Mouse (Mus musculus) cerebellum, postnatal 25 days (tissue): ENCODE measurements around the gene Il10rb.

ENCODE experiments used
- DNase-seq, 2 experiments: peaks; one replicate each; pipeline ENCODE4 v3.0.0; 2021; ENCODE audit warnings: mixed read lengths in 2 of 2

Il10rb gene

GRCm38 (mm10) chr16:91384221-91384620 lies 21.7 kb upstream of the Il10rb start:
- no peak for DNase-seq

- no peak for DNase-seq
Observed at GRCm38 (mm10) chr16:91385621-91386020, 20.3 kb upstream of the Il10rb start.

- DNase-seq, result no peak
Observed at GRCm38 (mm10) chr16:91386419-91387120, 19.4 kb upstream of the Il10rb start.

GRCm38 (mm10) chr16:91387121-91387486 lies 18.9 kb upstream of the Il10rb start:
- DNase-seq, result no peak

DNA sequence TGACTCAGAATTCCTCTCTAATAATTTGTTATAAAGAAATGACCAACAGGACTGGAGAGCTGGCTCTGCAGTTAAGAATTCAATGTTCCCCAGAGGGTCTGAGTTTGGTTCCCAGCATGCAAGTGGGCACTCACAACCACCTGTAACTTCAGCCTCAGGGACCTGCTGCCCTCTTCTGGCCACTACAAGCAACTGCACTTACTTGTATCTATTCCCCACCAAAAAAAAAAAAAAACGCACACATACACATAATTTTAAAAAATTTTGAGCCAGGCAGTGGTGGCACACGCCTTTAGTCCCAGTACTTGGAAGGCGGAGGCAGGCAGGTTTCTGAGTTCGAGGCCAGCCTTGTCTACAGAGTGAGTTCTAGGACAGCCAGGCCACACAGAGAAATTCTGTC lies 15.9 kb upstream of the Il10rb start:
- no peak for DNase-seq

DNA sequence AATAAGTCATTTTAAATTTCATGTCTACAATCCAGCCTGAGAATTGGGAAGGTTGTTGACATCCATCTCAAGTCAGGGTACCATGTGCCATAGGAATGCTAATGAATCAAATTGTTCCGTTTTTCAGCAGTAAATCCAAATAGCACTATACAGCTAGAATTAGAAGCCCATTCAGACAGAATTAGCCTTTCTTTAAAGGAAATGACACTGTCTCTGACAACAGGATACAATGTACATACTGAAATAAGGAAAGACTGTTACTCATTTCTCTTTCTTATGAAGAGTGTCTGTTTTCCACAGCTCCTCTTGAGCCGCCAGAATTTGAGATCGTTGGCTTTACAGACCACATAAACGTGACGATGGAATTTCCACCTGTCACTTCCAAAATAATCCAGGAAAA lies 14.5 kb upstream of the Il10rb start, which contains the start of gene Gm21970:
Gm21970 (plus strand) TSS at position 301 of the 400 bp plus-strand sequence.
- no peak for DNase-seq

GRCm38 (mm10) chr16:91394826-91395410 lies 11.0 kb upstream of the Il10rb start:
- no peak for DNase-seq

DNA sequence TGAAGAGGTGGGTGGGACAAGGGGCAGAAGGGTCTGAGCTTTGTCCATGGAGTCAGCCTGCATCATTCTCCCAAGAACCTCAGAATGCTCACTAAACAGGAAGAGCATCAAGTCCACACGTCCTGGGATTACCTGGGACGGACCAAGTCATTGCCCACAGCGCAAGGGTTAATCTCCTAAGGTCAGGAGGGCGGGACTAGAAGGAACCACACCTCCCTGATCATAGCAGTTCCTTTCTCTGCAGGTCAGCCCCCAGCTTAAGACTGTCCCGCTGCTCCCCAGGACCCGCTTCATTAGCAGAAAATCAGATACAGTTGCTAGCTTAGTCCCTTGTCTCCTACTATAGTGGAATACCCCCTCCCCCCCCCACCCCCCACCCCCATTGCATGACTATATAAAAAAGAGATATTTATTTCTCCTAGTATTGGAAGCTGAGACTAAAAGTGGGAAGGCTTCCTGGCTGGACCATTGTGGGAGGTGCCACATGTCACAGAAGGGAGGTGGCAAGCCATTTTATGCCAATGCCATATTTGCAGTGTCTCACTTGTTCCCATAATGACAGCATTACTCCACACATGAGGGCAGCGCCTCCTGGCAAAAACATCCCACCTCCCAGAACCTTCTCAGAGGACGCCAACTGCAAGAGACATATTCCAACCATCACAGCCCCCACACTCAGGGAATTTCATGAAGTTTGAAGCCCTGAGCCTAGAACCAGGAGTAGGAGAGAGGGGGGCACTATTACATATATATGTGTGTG lies 10.2 kb upstream of the Il10rb start:
- DNase-seq, result no peak

DNA sequence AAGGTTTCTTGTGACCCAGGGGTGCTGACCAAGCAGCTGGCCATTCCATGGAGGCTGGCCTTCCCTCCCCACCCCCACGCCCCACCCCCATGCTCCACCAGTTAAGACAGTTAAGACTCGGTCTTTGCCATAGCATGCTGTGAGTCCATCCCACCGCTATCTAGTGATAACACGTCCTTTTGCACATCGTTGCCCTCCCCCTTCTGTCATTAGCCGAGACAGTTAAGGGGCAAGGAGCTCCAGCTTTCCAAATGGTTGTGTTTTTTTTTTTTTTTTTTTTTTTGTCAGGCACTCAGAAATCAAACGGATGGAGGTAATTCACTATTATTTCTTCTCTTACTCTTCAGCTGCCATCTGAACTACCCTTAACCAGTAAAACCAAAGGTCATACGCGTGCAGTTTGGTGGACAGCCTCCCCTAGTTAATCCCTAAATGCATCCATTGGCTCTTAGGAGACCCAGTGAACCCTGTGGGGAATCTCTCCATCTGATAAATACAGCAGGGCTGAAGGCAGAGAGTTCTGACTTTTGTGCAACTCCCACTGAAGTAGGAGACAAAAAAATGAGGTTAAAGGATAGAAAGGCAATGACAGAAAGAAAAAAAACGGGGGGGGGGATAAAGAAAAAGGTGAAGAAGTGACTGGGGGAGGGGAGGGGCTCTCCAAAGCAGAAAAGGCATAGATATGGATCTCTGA lies 9.0 kb upstream of the Il10rb start:
- DNase-seq, result no peak

- DNase-seq, result no peak
Observed at GRCm38 (mm10) chr16:91398030-91398429, 7.9 kb upstream of the Il10rb start.

DNA sequence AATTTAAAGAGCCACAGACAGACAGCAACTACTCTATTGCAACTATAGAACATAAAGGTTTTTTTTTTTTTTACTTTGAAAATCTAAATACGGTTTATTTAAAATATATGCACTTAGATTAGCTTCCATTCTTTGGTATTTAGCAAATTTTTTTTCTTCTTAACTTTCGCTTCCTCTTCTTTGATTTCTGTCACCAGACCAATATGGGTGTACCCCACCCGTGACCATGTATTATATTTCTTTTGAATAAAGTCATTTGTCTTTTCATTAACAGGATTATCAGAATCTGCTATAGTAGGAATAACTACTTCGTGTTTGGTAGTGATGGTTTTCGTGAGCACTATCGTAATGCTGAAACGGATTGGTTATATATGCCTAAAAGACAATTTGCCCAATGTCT lies 7.0 kb upstream of the Il10rb start:
- DNase-seq, result no peak

- DNase-seq, result no peak
Observed at GRCm38 (mm10) chr16:91401569-91402165, 4.3 kb upstream of the Il10rb start.

- DNase-seq, result peak in 1 of 2 experiments; percentile 20
Observed at GRCm38 (mm10) chr16:91403784-91404183, 2.2 kb upstream of the Il10rb start.

DNA sequence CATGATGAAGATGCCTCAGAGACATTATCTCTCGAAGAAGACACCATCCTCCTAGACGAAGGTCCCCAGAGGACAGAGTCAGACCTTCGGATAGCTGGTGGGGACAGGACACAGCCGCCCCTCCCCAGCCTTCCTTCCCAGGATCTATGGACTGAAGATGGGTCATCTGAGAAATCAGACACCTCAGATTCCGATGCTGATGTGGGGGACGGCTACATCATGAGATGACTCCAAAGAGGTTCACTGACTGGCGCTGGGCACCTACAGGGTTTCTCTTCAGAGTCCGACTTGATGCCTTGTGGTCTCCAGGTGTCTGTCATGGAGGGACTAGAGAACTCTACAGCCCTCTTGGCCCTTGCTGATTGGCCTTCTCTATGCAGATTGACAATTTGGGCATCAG lies 1.8 kb upstream of the Il10rb start:
- no peak for DNase-seq

DNA sequence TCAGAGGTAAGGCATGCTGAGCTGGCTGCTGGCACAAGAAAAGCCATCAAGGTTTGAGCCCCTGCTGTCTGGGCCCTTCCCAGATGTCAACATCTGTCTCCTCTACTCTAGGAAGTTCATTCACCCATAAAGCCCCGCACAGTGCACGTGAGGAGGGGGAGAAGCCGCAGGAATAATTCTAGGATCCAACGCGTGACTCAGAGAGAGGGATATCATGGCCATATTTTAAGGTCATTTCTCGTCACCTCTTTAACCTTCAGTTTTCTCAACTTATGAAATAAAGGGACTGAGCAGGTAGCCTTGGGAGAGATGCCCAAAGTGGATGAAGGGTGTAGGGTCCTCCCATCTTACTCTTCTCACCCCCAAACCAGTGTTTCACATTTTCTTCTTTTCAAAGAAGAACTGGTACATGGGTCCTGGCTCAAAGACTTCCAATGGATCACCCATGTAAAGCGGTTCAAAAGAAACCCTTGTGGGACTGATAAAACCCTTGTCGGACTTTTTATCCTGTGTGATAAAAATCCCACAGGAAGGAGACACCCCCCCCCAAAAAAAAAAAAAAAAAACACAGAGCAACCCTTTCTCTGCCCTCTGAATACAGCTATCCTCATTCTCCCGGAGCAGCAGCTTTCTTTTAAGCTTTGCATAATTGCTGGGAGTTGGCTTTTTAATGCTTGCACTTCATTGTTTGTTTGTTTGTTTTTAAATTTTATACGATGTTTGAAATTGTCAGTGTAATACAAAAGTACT lies 961 bp upstream of the Il10rb start:
- DNase-seq, result no peak

- no peak for DNase-seq
Observed at GRCm38 (mm10) chr16:91406585-91407220, 739 bp downstream of the Il10rb start.

- no peak for DNase-seq
Observed at GRCm38 (mm10) chr16:91413102-91413844, 7.3 kb downstream of the Il10rb start.

DNA sequence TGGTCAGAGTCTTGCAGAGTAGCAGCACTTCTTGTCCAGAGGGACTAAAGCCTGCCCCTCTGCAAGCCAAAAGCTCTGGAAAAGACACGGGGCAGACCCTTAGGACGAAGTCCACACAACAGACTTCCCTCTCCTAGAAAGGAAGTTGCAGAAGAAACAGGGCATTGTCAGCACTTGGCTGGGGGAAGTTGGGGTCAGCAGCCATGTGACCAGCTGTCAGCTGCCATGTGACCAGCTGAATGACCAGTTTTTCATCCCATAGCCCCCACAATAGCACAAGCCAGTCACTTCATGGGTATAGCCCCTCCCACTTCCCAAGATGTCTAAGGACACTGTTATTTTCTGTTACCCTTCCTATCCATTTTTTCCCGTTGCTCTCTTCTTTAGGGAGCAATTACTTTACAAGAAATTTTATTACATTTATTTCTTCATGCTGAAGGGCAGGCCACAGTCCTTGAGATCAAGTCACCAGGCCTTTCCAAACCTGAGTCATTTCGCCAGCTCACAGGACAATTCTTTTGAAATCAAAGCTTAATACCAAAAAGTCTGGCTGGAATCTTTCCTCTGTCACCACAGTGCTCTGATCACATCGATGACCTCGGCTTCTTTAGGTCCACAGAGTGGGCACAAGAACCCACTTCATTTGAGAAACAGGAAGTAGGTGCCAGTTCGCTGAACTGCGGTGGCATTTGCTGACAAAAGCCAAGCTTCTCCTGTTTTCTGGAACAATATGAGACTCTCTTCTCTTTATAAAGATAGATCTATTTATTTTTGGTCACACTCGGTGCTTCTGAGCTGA lies 9.6 kb downstream of the Il10rb start:
- no peak for DNase-seq

DNA sequence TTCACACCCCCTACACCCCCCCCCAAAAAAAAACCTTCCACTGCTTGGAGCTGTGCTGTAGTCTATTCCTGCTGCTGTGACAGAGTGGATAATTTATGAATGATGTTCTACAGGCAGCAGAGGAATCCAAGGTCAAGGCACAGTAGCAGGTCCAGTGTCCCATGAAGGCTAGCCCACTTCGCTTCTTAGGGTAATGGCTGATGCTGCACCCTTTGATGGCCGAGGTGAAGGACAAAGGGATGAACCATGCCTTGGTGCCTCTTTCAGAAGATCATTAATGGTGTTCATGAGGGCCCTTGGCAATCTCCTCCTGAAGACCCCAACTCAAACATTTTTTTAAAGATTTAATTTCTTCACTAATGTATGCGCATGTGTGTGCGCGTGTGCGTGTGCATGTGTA lies 10.4 kb downstream of the Il10rb start:
- DNase-seq, result no peak

GRCm38 (mm10) chr16:91416938-91417337 lies 11.0 kb downstream of the Il10rb start:
- no peak for DNase-seq
